Mouse (Mus musculus) left cerebral cortex, adult 18-20 months (tissue): ENCODE data around the gene Ncl. TPM values are rescaled to one million over a fixed set of nuclear protein-coding genes. Genes with fewer than 3 reads are reported as not detected.
A peak's percentile ranks its signal among the peaks of the same experiment; 100 is the strongest.
"Not testable (repeated sequence)": the region's sequence is repeated elsewhere in the genome, so short reads cannot be mapped to it uniquely, and the experiment has no call there.

Source experiments
- DNase-seq, 2 experiments: peaks; one replicate each; pipeline ENCODE4 v3.0.0; 2021 to 2022; ENCODE audit warnings: low spot score in 2 of 2, mixed read lengths in 1 of 2
- total RNA-seq, 2 experiments: library from RNA; stranded (reverse); gene quantifications; 2 replicates each; pipeline ENCODE4 v1.2.3; 2021

Gene Ncl
- total RNA-seq, 2 experiments from 2014 or later: 130 TPM

- no peak for DNase-seq
Measured at GRCm38 (mm10) chr1:86361852-86362615, 2.8 kb upstream of the Ncl start.

- DNase-seq: no peak
Measured at GRCm38 (mm10) chr1:86360441-86360840, 1.2 kb upstream of the Ncl start.

- no peak for DNase-seq
Measured at GRCm38 (mm10) chr1:86359798-86360179, 589 bp upstream of the Ncl start.

GRCm38 (mm10) chr1:86358229-86358905 lies 833 bp downstream of the Ncl start:
- no peak for DNase-seq

GRCm38 (mm10) chr1:86354186-86354585 lies 5.0 kb downstream of the Ncl start:
- DNase-seq: no peak

- DNase-seq: no peak
Measured at GRCm38 (mm10) chr1:86350576-86350975, 8.6 kb downstream of the Ncl start.

GRCm38 (mm10) chr1:86349696-86350095 lies 9.5 kb downstream of the Ncl start:
- no peak for DNase-seq

GRCm38 (mm10) chr1:86349201-86349600 lies 10.0 kb downstream of the Ncl start:
- no peak for DNase-seq

GRCm38 (mm10) chr1:86348801-86349200 lies 10.4 kb downstream of the Ncl start:
- no peak for DNase-seq

GRCm38 (mm10) chr1:86348083-86348482 lies 11.1 kb downstream of the Ncl start:
- DNase-seq: no peak

GRCm38 (mm10) chr1:86347716-86348045 lies 11.5 kb downstream of the Ncl start:
- no peak for DNase-seq

GRCm38 (mm10) chr1:86346851-86347715 lies 12.1 kb downstream of the Ncl start:
- no peak for DNase-seq

- no peak for DNase-seq
Measured at GRCm38 (mm10) chr1:86345956-86346355, 13.2 kb downstream of the Ncl start.

GRCm38 (mm10) chr1:86345069-86345468 lies 14.1 kb downstream of the Ncl start:
- DNase-seq: no peak

GRCm38 (mm10) chr1:86343969-86344861 lies 15.0 kb downstream of the Ncl start:
- no peak for DNase-seq

GRCm38 (mm10) chr1:86343087-86343645 lies 16.0 kb downstream of the Ncl start:
- no peak for DNase-seq

- no peak for DNase-seq
Measured at GRCm38 (mm10) chr1:86342371-86342770, 16.8 kb downstream of the Ncl start.

- DNase-seq: not testable (repeated sequence)
Measured at GRCm38 (mm10) chr1:86341096-86341495, 18.1 kb downstream of the Ncl start.

- peak; percentile 80 to 89 for DNase-seq
Measured at GRCm38 (mm10) chr1:86339156-86339812, 19.9 kb downstream of the Ncl start.

- DNase-seq: no peak
Measured at GRCm38 (mm10) chr1:86336330-86336729, 22.9 kb downstream of the Ncl start.
